Mouse (Mus musculus) natural killer cell, adult 2 months (primary cell): Measurements from ENCODE around the gene Cox7a1.
"Not testable (repeated sequence)": the region's sequence is repeated elsewhere in the genome, so short reads cannot be mapped to it uniquely, and the experiment has no call there.

Experiments
- DNase-seq, 2 experiments: peaks; one replicate each; pipeline ENCODE4 v3.0.0; 2022; ENCODE audit warnings: low spot score in 2 of 2

The Cox7a1 gene

DNA sequence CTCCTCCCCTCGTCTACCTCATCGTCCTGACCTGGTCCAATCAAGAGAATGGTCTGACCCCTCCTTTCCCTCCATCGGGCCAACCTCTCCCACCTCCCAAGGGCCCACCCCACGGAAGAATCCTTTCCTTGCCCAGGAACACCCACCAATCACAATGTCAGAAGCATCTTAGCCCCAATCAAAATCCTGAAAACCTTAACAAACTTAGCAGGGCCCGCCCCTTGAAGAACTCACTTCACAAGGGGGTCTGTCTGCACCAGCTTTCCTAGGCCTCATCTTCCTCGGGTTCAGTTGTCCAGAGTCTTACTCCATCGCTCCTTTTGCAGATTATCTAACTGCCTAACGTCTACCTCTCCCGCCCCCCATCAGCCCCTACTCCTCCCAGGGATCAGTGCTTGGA, 9.1 kb downstream of the Cox7a1 start:
- DNase-seq = no peak

DNA sequence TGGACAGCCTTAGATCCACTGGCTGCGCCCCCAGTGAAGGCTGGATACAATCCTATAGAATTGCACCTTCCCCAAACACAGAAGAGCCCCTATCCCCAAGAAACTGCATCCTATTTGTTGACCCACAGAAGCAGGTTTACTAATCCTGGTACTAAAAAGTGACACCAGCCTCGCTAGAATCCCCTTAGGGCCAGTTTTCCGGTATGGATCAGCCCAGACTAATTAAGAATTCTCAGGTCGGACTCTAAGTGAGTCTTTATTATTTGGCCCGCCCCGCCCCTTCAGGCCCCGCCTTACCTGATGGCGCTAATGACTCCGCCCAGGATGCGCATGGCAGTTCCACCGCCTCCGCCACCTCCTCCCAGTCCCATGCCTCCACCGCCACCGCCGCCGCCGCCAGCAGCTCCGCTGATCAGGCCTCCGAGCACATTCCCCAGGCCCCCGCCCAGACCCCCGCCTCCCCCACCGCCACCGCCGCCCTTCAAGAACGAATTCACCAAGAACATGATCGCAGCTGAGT, 9.7 kb downstream of the Cox7a1 start:
- peak; percentile 70 to 77 for DNase-seq

GRCm38 (mm10) chr7:30194101-30194831, 10.3 kb downstream of the Cox7a1 start:
- DNase-seq = peak in 1 of 2 experiments; percentile 13

- DNase-seq = peak; percentile 94 to 95
These were observed 10.9 kb downstream of the Cox7a1 start for GRCm38 (mm10) chr7:30194884-30195283.

DNA sequence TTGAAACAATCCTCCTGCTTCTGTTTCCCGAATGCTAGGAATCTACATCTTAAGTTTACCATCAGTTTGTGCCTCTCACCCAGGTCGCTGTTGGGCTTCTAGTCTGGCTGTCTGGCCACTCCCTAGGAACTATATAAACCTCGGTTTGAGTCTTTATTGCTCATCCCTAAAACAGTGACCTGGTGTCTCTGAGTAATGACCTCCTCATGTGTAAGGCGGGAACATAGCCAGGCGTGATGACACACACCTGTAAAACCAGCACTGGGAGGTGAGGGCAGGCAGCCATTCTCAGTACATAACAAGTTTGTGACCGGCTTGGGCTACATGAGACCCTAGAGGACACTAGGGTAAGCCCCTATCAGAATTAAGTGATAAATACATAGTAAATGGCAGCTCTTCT, 11.5 kb downstream of the Cox7a1 start:
- no peak for DNase-seq

DNA sequence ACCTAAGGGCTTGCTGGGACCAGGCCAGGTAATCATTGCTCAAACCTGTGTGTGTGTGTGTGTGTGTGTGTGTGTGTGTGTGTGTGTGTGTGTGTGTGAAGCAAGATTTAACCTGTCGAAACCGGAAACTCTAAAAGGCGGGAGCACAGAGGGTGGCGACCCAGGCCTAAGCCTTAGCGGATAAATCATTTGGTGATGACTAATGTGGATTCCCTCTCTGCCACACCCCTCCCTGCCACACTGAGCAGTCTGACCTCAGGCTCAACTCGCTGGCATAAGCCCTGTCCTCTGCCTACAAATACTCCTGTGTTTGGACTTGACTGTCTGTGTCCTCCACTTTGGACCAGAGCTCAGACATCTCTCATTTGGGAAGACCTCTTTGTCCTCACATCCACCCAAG, 12.2 kb downstream of the Cox7a1 start:
- no peak for DNase-seq

DNA sequence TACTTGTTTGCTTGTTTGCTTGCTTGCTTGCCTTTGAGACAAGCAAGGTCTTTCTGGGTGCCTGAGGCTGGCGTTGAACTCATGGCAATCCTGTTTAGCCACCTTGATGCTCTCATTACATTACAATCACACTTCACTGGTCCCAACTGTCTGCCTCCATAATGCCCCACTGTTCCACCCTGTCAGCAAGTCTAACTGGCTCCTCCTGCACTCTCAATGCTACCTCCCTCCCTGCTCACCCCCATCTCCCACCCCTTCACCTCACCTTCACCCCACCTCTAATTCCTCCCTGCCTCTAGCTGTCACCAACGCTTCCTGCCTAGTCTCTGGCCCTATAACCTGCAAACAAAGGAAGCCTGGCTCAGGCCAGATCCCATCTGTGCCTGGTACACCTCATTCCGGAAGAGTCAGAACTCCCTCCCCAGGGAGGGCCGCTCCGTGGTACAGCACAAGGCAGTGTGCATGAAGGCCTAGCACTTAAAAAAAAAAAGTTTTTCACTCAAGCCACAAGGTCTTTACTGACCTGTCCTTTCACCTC, 13.7 kb downstream of the Cox7a1 start:
- DNase-seq = no peak

DNA sequence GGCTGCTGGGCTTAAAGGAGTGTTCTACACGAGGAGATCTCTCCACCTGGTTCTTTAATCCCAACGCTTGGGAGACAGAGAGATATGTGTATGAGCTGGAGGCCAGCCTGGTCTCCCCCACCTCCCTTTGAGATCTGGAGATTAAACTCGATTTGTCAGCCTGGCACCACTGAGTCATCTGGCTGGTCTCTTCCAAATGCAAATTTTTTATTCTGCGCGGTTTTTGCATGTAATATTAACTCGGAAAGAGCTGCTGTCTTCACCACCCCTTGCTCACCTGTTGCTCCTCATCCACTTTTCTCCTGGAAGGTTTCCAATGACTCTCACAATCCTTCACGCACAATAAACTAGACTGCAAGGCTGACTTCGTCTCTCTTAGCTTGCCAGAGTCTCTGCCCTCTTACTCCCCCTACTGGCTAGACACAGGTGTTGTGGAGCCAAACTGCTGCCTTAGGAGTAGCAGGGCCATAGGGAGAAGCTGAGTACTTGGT, 14.6 kb downstream of the Cox7a1 start, which contains the start of gene Capns1:
Gene Capns1 (minus strand): TSS at position 331 of the 491 bp plus-strand sequence.
- peak; percentile 63 to 64 for DNase-seq

DNA sequence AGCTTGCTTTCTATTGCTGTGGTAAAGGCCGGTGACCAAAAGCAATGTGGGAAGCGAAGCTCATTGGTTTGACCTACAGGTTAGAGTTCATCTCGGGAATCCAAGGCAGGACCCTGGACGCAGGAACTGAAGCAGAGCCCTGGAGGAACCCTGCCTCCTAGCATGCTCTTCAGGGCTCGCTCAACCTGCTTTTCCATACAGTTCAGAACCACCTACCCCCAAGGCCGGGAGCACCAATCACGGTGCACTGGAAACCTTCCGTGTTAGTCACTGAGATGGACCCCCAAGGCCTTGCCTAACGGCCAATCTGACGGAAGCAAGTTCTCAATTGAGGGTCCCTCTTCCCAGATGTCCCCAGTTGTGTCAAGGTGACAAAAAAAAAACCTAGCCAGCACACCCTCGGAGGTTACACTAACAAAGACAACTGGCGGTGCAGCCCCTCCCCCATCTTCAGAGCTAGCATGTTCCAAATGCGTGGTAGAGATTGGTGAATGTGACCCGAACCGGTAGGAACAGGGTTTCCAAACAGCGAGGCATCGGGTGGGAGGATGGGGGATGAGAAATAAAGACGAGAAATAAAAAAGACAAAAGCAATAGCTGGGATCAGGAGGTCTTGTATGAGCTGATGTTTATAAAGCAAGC, 15.7 kb downstream of the Cox7a1 start:
- no peak for DNase-seq

DNA sequence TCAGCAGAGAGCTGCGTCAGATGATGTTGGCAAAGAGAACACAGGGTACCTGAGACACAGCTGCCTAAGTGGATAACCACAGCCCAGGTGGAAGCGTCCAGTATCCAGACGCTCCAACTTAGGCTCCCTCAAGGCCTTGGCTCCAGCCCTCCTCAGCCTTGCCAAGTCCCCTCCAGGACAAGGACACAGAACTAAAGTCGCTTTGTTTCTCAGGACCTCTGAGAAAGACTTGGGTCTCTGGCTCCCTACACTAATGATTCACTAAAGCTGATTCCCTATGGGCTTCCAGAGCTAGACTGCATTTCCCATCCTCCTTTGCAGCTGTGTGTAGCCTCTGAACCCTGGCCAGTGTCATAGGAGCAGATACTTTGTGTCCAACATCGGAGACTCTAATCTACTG, 16.3 kb downstream of the Cox7a1 start:
- DNase-seq = no peak

DNA sequence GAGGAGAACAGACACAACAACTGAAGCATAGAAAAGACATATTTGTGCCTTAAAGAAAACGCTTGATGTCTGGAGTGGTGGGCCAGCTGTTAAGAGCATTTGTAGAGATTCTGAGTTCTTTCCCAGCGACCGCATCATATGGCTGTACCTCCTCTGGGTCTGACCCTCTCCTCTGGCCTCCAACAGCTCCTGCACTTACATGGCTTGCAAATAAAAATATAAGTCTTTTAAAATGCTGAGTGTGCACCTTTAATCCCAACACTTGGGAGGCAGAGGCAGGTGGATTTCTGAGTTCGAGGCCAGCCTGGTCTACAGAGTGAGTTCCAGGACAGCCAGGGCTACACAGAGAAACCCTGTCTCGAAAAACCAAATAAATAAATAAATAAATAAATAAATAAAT, 16.7 kb downstream of the Cox7a1 start:
- DNase-seq = not testable (repeated sequence)

DNA sequence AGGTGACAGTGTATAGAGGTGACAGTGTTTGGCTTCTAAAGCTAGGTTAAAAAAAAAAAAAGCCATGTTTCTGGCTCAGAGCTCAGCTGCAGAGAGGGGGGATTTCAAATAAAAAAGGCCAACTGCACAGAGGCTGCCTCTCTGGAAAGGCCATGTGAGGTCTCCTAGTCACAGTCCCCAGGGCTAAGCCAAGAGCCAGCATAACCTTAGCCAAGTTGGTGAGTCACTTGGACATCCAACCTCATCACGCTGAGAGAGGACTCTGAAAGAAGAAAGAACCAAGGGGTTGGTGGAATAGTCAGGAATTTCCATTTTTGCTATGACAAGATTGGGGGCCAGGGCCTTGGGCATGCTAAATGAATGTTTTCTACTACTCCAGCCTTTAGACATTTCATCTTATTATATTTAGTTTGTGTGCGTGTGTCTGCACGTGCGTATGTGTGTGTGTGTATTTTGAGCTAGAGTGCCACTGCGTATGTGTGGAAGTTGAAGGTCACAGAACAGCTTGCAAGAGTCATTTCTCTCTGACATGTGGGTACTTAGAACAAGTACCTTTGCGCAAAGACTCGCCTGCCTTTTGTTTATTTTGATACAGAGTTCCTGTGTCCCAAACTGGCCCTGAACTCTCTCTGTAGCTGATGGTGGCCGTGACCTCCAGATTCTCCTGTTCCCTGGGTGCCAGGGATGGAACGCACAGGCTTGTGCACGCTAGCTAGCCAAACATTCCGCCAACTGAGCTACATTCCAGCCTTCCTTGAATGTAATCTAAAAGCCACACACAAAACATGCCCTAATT, 19.1 kb downstream of the Cox7a1 start:
- DNase-seq = no peak

GRCm38 (mm10) chr7:30204380-30204779, 20.4 kb downstream of the Cox7a1 start:
- no peak for DNase-seq

DNA sequence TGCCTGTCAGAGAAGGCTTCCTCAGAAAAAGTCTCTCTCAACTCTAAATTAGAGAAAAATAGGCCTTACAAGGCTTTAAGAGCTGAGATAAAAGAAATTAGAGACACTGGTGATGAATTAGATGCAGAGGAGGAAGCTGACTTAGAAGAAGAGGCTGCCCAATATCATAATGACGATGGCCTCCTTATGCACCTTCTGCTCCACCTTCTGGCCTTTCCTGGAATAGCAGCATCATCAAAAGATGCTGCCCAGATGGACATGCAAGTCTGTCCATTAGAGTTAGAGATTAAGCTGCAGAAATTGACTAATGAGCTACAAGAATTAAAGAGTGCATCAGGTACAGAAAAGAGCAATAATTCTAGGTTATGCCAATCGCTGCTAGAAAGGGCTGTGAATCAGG, 21.4 kb downstream of the Cox7a1 start:
- DNase-seq = peak; percentile 53 to 64

DNA sequence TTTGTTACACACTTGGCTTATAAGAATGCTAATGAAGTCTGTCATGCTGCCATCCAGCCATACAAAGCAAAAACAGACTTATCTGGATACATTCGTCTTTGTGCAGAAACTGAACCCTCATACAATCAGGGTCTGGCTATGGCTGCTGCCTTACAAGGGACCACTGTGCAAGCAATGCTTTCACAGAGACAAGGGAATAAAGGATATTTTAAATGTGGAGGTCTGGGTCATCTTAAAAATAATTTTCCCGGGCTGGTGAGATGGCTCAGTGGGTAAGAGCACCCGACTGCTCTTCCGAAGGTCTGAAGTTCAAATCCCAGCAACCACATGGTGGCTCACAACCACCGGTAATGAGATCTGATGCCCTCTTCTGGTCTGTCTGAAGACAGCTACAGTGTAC, 22.4 kb downstream of the Cox7a1 start:
- DNase-seq = not testable (repeated sequence)

DNA sequence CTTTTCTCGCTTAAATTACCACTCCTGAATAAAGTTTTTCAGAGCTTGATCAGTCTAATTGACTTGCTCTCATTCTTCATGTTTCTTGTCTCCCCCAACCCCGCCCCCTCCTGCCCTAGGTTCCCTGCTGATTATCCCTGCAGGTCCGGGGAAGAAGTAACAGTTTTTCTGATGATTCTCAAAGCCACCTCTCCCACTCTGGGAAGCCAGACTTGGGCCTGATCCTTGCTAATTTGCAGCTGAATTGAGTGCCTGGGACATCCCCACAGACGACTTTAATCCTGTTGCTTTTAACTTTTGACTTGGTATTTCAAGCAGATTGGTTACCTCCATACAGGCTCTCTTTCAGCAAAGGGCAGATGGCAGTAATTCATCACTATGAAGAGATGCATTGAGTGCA, 27.1 kb downstream of the Cox7a1 start:
- DNase-seq = no peak

- no peak for DNase-seq
These were observed 29.9 kb downstream of the Cox7a1 start for GRCm38 (mm10) chr7:30213881-30214280.

DNA sequence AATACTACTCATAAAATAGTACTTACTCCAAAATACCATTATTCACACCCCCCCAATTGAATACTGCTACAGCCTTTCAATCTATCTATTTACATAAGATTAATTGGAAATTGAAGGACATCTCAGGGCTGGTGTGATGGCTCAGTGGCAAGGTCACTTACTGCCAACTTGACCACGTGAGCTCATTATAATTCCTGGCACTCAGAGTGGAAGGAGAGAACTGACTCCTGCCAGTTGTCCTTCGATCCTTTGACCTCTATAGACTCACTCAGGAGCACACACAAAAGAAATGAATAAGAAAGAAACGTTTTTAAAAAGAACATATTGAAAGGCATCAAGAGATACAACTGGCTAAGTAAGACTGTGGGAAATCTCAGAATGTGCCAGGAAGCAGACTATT, 31.9 kb downstream of the Cox7a1 start:
- DNase-seq = no peak

DNA sequence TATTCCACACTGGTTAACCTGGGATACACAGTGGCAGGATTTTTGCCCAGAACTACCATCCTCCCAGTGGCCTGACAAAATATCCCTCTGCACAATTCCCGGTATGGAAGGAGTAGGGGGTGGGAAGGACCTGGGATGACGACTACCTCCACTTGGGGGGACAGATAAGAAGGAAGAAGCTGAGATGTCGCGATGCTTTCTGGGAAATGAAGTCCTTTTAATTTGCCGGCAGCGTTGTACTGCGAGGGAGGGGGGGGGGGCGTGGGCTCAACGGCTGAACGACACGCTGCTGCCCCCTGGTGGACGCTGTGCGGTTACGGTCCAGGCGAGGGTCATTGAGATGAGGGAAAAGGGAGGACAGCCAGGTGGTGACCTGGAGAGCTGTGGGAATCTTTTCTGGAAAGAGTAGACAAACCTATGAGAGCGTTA, 32.8 kb downstream of the Cox7a1 start:
- peak; percentile 59 to 68 for DNase-seq

DNA sequence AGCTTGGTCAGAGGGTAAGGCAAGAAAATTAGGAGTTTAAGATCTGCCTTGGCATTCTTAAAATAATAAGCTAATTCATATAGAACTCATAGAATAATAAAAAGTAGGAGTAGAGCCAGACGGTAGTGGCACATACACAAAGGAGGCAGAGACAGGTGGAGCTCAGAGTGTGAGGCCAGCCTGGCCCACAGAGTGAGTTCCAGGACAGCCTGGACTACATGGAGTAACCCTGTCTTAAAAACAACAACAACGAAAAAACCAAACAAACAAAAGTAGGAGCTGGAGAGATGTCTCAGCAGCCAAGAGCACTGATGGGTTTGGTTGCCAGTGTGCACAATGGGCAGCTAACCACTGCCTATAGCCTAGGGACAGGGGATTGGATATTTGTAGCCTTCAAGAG, 33.3 kb downstream of the Cox7a1 start:
- no peak for DNase-seq

- peak; percentile 29 to 55 for DNase-seq
These were observed 35.5 kb downstream of the Cox7a1 start for GRCm38 (mm10) chr7:30219293-30220007.
